Mouse (Mus musculus) CH12.LX (cell line): ENCODE measurements around the gene Tgfb1. TPM values are rescaled to one million over a fixed set of nuclear protein-coding genes. Genes with fewer than 3 reads are reported as not detected.

ENCODE experiments used
- DNase-seq: peaks from one replicate; pipeline ENCODE4 v3.0.0-alpha.2; 2013; ENCODE audit errors: extremely low read depth
- H3K27ac ChIP-seq: 2 replicates; pipeline ENCODE4 v1.5.1; 2012; ENCODE audit warnings: low read depth, mild to moderate bottlenecking, control low read depth, moderate library complexity; ENCODE audit not compliant: insufficient read depth
- H3K27me3 ChIP-seq: replicated peaks from 2 replicates; pipeline ENCODE3; 2012; ENCODE audit warnings: inconsistent platforms
- H3K36me3 ChIP-seq, 2 experiments: replicated peaks in 1 of 2; 2 replicates each; pipeline versions ENCODE3 to v1.6.1; 2012; ENCODE audit warnings: inconsistent platforms in 1 of 2, low read length in 1 of 2, mild to moderate bottlenecking in 1 of 2, mixed read lengths in 1 of 2, moderate library complexity in 1 of 2; ENCODE audit not compliant: control insufficient read depth in 1 of 2, insufficient read depth in 1 of 2
- H3K4me1 ChIP-seq, 2 experiments: 2 replicates each; pipeline ENCODE4 v1.6.1; 2012; ENCODE audit warnings: inconsistent platforms in 1 of 2, moderate library complexity in 1 of 2; ENCODE audit not compliant: insufficient read depth in 2 of 2, control insufficient read depth in 1 of 2
- H3K4me2 ChIP-seq: 2 replicates; pipeline ENCODE4 v1.6.1; 2012; ENCODE audit warnings: low read depth, mild to moderate bottlenecking, control low read depth; ENCODE audit not compliant: poor library complexity, insufficient read depth, severe bottlenecking
- H3K4me3 ChIP-seq, 3 experiments: fragments of 150-350 bp in 1 of 3; sonication (generic) in 1 of 3; replicated peaks in 1 of 3; 2 replicates each; pipeline versions ENCODE3 to v1.5.1; 2011 to 2012; ENCODE audit warnings: low read depth in 2 of 3, low read length in 2 of 3, mild to moderate bottlenecking in 2 of 3, moderate library complexity in 2 of 3, control low read depth in 1 of 3, improper control_type of control experiment in 1 of 3, inconsistent platforms in 1 of 3, mixed read lengths in 1 of 3; ENCODE audit not compliant: poor library complexity in 1 of 3
- H3K79me2 ChIP-seq: replicated peaks from 2 replicates; pipeline ENCODE4 v1.6.1; 2012; ENCODE audit warnings: mild to moderate bottlenecking, moderate library complexity; ENCODE audit not compliant: control insufficient read depth, poor library complexity, insufficient read depth, severe bottlenecking; ENCODE audit errors: extremely low read depth
- H3K9ac ChIP-seq: 2 replicates; pipeline ENCODE4 v1.6.1; 2012; ENCODE audit warnings: low read depth, mild to moderate bottlenecking, control low read depth, moderate library complexity; ENCODE audit not compliant: insufficient read depth
- H3K9me3 ChIP-seq: replicated peaks from 2 replicates; pipeline ENCODE3; 2012; ENCODE audit warnings: low read length, inconsistent platforms, mixed read lengths
- BHLHE40 ChIP-seq: IDR thresholded peaks from 2 replicates; pipeline ENCODE4 v1.6.1; 2011; ENCODE audit warnings: mild to moderate bottlenecking, low read depth, low read length, improper control_type of control experiment
- CHD1 ChIP-seq: IDR thresholded peaks from 2 replicates; pipeline ENCODE4 v1.6.1; 2012; ENCODE audit warnings: low read depth, low read length, improper control_type of control experiment, inconsistent platforms
- CHD2 ChIP-seq: IDR thresholded peaks from 2 replicates; pipeline ENCODE4 v1.6.1; 2011; ENCODE audit warnings: low read length, improper control_type of control experiment
- CTCF ChIP-seq, 2 experiments: IDR thresholded peaks in 1 of 2; conservative IDR thresholded peaks in 1 of 2; 2 replicates each; pipeline ENCODE4 v1.5.1; 2011 to 2012; ENCODE audit warnings: low read depth in 2 of 2, low read length in 2 of 2, improper control_type of control experiment in 1 of 2, inconsistent platforms in 1 of 2, mild to moderate bottlenecking in 1 of 2, moderate library complexity in 1 of 2
- EP300 ChIP-seq: IDR thresholded peaks from 2 replicates; pipeline ENCODE4 v1.6.1; 2011; ENCODE audit warnings: low read length, improper control_type of control experiment
- ETS1 ChIP-seq: conservative IDR thresholded peaks from 2 replicates; pipeline ENCODE4 v1.6.1; 2012; ENCODE audit warnings: low read depth, mild to moderate bottlenecking, inconsistent platforms, low read length, improper control_type of control experiment, moderate library complexity
- HCFC1 ChIP-seq: IDR thresholded peaks from 2 replicates; pipeline ENCODE4 v1.6.1; 2012; ENCODE audit warnings: low read depth, mild to moderate bottlenecking, inconsistent platforms, low read length, improper control_type of control experiment
- JUN ChIP-seq: IDR thresholded peaks from 2 replicates; pipeline ENCODE4 v1.6.1; 2011; ENCODE audit warnings: low read depth, mild to moderate bottlenecking, low read length, improper control_type of control experiment, moderate library complexity; ENCODE audit not compliant: insufficient read depth
- JUND ChIP-seq: conservative IDR thresholded peaks from 2 replicates; pipeline ENCODE4 v1.6.1; 2011; ENCODE audit warnings: low read depth, low read length, improper control_type of control experiment
- MAZ ChIP-seq: IDR thresholded peaks from 2 replicates; pipeline ENCODE4 v1.6.1; 2012; ENCODE audit warnings: low read depth, mild to moderate bottlenecking, inconsistent platforms, low read length, improper control_type of control experiment, moderate library complexity
- MEF2A ChIP-seq: IDR thresholded peaks from 2 replicates; pipeline ENCODE4 v1.6.1; 2014; ENCODE audit warnings: low read depth, mild to moderate bottlenecking, inconsistent platforms, low read length, improper control_type of control experiment, borderline replicate concordance
- NELFE ChIP-seq: IDR thresholded peaks from 2 replicates; pipeline ENCODE4 v1.6.1; 2011; ENCODE audit warnings: low read depth, low read length, improper control_type of control experiment
- POLR2AphosphoS2 ChIP-seq: IDR thresholded peaks from 2 replicates; pipeline ENCODE4 v1.6.1; 2011; ENCODE audit warnings: low read depth, low read length, improper control_type of control experiment
- RCOR1 ChIP-seq: conservative IDR thresholded peaks from 2 replicates; pipeline ENCODE4 v1.6.1; 2012; ENCODE audit warnings: low read depth, mild to moderate bottlenecking, inconsistent platforms, low read length, improper control_type of control experiment
- SIN3A ChIP-seq: IDR thresholded peaks from 2 replicates; pipeline ENCODE4 v1.6.1; 2012; ENCODE audit warnings: low read length, improper control_type of control experiment, inconsistent platforms
- SMC3 ChIP-seq: IDR thresholded peaks from 2 replicates; pipeline ENCODE4 v1.6.1; 2011; ENCODE audit warnings: low read depth, low read length, improper control_type of control experiment
- TCF12 ChIP-seq: IDR thresholded peaks from 2 replicates; pipeline ENCODE4 v1.6.1; 2014; ENCODE audit warnings: low read depth, mild to moderate bottlenecking, inconsistent platforms, low read length, improper control_type of control experiment
- UBTF ChIP-seq: IDR thresholded peaks from 2 replicates; pipeline ENCODE4 v1.6.1; 2012; ENCODE audit warnings: low read depth, mild to moderate bottlenecking, inconsistent platforms, low read length, improper control_type of control experiment, moderate library complexity
- USF1 ChIP-seq: IDR thresholded peaks from 2 replicates; pipeline ENCODE4 v1.6.1; 2014; ENCODE audit warnings: low read depth, mild to moderate bottlenecking, inconsistent platforms, low read length, improper control_type of control experiment
- USF2 ChIP-seq: conservative IDR thresholded peaks from 2 replicates; pipeline ENCODE4 v1.6.1; 2011; ENCODE audit warnings: low read depth, low read length, improper control_type of control experiment
- ZKSCAN1 ChIP-seq: IDR thresholded peaks from 2 replicates; pipeline ENCODE4 v1.6.1; 2012; ENCODE audit warnings: low read depth, inconsistent platforms, low read length, improper control_type of control experiment, borderline replicate concordance
- ZNF384 ChIP-seq: IDR thresholded peaks from 2 replicates; pipeline ENCODE4 v1.6.1; 2012; ENCODE audit warnings: low read depth, low read length, improper control_type of control experiment, inconsistent platforms
- dilution Hi-C: fragments of 300-500 bp; cut with MboI; formaldehyde crosslinking; loops from 2 replicates; pipeline ENCODE4 v1.14.3; 2020; ENCODE audit warnings: low sequenced_read_pairs; ENCODE audit not compliant: extremely low pct_unique_long_range_greater_than_20kb, extremely low pct_ligation_motif_present
- in situ Hi-C: fragments of 300-500 bp; cut with MboI; formaldehyde crosslinking; loops from 3 replicates; pipeline ENCODE4 v1.14.3; 2019; ENCODE audit warnings: low sequenced_read_pairs, low pct_ligation_motif_present, low pct_unique_long_range_greater_than_20kb, mixed read lengths
- polyA plus RNA-seq: library from polyadenylated mRNA; unstranded; fragments of >175 nt; gene quantifications from 2 replicates; pipeline ENCODE4 v1.2.1, GENCODE M21; 2012; ENCODE audit warnings: low read depth; ENCODE audit not compliant: insufficient read length
- total RNA-seq, 2 experiments: library from RNA; depleted of rRNA; stranded (reverse); fragments of 300-350 nt in 1 of 2; fragments of >200 nt in 1 of 2; gene quantifications; 2 replicates each; pipeline ENCODE4 v1.2.3; 2012 to 2014

Tgfb1 gene
- total and polyA plus RNA-seq, 3 experiments: 9.2 to 109 (median 25.9) TPM

GRCm38 (mm10) chr7:25694104-25694503 is 7.3 kb downstream of the Tgfb1 start:
- no peak overlapping the region for H3K4me2 ChIP-seq
- peaks cover 63 to 82% of the 10 kb centered on the region in 2 experiments for H3K36me3 ChIP-seq
- peaks cover 9% of the 10 kb centered on the region; the same call in 1 of the 2 replicates for H3K79me2 ChIP-seq
- H3K9me3 ChIP-seq: peaks cover 3% of the 10 kb centered on the region
- H3K27ac ChIP-seq: no peak overlapping the region
- TF ChIP-seq POLR2AphosphoS2 (no peak), BHLHE40 (no peak), ZNF384 (no peak), USF2 (no peak), JUN (no peak), SIN3A (no peak), ETS1 (no peak), MAZ (no peak), JUND (no peak), SMC3 (no peak), CHD2 (no peak), ZKSCAN1 (no peak), RCOR1 (no peak), USF1 (no peak), NELFE (no peak), CTCF (conservative IDR thresholded peaks at IDR 0.05 in 1 of 2, IDR thresholded peaks at IDR 0.05 in 1 of 2; ENCODE audit: low read depth in 2 of 2, low read length in 2 of 2) (no peak), HCFC1 (no peak), EP300 (no peak), CHD1 (no peak)
- no peak overlapping the region for H3K4me3 ChIP-seq
- no peak for DNase-seq
- no peaks in the 10 kb centered on the region for H3K27me3 ChIP-seq
- dilution Hi-C loops: no loop called here
- in situ Hi-C loops: no loop called here
- peaks cover 3 to 15% of the 10 kb centered on the region in 2 experiments for H3K4me1 ChIP-seq
- H3K9ac ChIP-seq: no peak overlapping the region

- Histone ChIP-seq H3K27me3 (no peaks in the 10 kb centered on the region), H3K9ac (no peak overlapping the region), H3K79me2 (no peaks in the 10 kb centered on the region), H3K4me2 (no peak overlapping the region), H3K4me3 (no peak overlapping the region), H3K27ac (no peak overlapping the region), H3K4me1 (no peaks in the 10 kb centered on the region), H3K9me3 (peaks cover 27% of the 10 kb centered on the region), H3K36me3 (peaks cover 66 to 89% of the 10 kb centered on the region in 2 experiments)
- no peak for DNase-seq
- TF ChIP-seq MEF2A (no peak), TCF12 (no peak), UBTF (no peak), ZNF384 (no peak), ETS1 (no peak)
- dilution Hi-C loops (no loop called here), in situ Hi-C loops (no loop called here)
Measured at GRCm38 (mm10) chr7:25699851-25700250, 13.0 kb downstream of the Tgfb1 start.
